Mouse (Mus musculus) mature B cell (primary cell): ENCODE measurements around the gene Etl4.
"Not testable (repeated sequence)": the region's sequence is repeated elsewhere in the genome, so short reads cannot be mapped to it uniquely, and the experiment has no call there.

Source experiments
- in situ Hi-C: fragments of 300-500 bp; cut with MboI; formaldehyde crosslinking; loops from 2 replicates; pipeline ENCODE4 v1.14.3; 2019

Etl4 gene

GRCm38 (mm10) chr2:20654598-20655340, 745.2 kb downstream of the Etl4 start:
- in situ Hi-C loops = no loop called here

DNA sequence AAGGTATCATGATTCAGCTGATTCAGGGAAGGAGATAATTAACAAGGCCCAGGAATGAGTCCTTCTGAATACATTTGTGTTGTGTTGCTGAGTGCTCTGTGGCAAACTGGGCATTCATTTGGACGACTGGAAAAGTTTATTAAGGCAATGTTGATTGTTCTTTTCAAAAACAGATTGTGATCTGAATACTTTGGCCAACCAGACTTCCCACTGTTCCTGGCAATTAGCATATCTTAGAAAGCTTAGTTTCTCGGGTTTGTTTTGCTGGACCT, 745.7 kb downstream of the Etl4 start:
- in situ Hi-C loops = no loop called here

- in situ Hi-C loops = no loop called here
Observed at GRCm38 (mm10) chr2:20657856-20658255, 748.3 kb downstream of the Etl4 start.

GRCm38 (mm10) chr2:20661841-20662240, 752.3 kb downstream of the Etl4 start:
- in situ Hi-C loops = no loop called here

DNA sequence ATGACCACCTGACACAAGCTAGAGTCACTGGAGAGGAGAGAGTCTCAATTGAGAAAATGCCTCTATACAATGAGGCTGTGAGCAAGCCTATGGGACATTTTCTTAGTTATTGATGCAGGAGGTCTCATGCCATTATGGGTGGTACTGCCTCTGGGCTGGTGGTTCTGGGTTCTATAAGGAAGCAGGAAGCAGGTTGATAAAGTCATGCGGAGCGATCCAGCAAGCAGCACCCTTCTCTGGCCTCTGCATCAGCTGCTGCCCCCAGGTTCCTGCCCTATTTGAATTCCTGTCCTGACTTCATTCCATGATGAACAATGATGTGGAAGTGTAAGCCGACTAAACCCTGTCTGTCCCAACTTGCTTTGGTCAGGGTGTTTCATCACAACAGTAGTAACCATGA, 753.1 kb downstream of the Etl4 start:
- in situ Hi-C loops = no loop called here

- in situ Hi-C loops = no loop called here
Observed at GRCm38 (mm10) chr2:20665309-20665971, 755.9 kb downstream of the Etl4 start.

- in situ Hi-C loops = no loop called here
Observed at GRCm38 (mm10) chr2:20666051-20666478, 756.5 kb downstream of the Etl4 start.

GRCm38 (mm10) chr2:20667876-20668275, 758.3 kb downstream of the Etl4 start:
- in situ Hi-C loops = no loop called here

- in situ Hi-C loops = not testable (repeated sequence)
Observed at GRCm38 (mm10) chr2:20668276-20669030, 758.9 kb downstream of the Etl4 start.

DNA sequence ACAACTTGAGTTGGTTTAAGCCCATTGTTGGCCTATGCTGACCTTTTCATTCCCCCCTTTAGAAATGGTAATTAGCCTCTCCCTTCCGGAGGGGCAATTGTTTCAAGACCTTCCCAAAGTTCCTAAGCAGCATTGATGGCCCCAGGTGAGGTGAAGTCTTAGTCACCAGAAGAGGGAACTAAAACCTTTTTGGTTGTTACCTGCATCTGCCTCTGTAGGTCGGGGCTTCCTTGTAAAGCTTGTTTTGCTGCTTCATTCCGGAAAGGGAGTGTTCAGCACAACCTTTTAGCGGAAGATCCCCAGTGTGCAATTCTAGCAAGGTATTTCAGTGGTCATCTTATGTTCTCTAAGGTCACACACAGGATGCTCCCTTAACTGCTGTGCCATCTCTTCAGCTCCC, 759.8 kb downstream of the Etl4 start:
- in situ Hi-C loops = no loop called here

GRCm38 (mm10) chr2:20671546-20672255, 762.1 kb downstream of the Etl4 start:
- in situ Hi-C loops = no loop called here

DNA sequence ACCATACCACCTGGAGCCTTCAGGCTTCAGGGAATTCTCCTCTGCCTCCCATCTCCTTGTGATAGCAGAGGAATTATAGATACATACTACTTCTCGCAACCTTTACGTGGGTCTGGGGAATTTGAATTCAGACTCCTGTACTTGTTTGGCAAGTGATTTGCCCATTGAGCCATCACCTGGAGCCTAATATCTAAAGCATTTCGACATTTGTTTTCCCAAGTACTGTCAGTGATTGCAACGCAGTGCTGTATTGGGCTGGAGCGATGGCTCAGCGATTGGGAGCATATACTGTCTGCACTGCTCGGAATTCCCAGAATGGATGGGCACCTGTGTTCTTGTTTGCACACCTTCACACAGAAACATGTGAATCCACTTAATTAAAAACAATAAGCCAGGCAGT, 762.7 kb downstream of the Etl4 start:
- in situ Hi-C loops = no loop called here

DNA sequence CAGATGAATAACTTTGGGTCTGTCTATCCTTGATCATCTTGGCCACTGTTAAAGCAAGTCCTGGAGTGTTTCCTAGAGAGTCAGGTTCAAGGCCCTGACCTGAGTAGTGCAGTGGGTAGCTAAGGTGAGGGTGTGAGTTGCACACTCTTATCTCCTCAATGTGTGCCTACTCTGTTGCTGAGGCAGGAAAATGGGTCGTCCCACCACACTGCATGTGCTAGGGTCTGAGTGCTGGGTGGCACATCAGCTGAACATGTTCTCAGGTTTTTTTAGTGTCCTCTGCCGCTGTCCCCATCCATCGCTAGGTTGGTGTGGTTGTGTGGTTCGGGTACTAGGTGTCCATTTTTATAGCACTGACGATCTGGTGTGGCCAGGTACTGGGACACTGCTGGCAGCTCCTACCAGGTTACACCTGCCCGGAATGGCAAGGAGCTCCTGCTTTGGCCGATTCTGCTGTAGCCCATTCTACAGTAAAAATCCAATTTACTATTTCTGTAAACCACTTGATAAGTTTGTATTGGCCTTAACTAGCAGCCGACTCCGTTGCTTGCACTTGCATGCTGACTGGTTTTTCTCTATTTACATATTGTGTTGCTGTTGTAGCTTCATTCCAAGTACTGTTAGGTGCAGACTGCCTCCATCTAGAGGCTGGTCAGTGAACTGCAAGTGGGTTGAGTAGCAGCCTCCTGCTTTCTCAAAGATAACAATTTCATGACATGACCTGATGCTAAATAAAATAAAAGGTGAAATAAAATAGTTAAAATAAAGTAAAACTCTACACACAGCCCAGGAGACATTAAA, 763.4 kb downstream of the Etl4 start:
- in situ Hi-C loops = no loop called here

DNA sequence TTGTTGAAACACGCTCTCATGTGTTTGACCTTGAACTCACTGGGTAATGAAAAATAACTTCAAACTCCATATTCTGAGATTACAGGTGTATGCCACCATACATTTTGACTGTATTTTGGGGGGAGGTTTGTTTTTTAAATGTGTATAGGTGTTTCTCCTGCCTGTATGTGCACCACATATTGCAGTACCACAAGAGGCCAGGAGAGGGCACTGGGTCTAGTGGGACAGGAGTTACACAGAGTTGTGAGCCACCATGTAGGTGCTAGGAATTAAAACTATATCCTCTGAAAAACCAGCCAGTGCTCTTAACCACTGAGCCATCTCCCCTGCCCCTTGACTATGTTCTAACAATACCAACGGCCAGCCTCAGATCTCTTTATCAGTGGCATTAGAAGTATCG, 766.8 kb downstream of the Etl4 start:
- in situ Hi-C loops = no loop called here

DNA sequence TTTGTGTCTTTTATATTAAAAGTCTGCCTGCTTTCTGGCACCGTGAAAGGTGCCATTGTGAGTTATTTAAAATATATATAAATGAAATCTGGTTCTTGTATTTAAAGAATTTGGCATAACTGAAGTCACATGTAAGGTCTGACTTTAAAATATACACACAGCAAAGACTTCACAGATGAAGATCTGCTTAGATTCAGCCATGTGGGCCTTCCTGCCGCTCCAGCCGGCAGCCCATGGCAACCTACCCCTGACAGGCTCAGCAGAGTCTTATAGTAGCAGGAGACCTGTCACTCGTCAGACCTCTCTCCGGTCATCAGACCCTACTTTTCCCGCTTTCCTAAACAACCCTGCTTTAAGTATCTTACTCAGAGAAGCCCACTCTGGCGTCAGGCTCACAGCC, 769.2 kb downstream of the Etl4 start:
- in situ Hi-C loops = no loop called here

- in situ Hi-C loops = not testable (repeated sequence)
Observed at GRCm38 (mm10) chr2:20682203-20682602, 772.6 kb downstream of the Etl4 start.

DNA sequence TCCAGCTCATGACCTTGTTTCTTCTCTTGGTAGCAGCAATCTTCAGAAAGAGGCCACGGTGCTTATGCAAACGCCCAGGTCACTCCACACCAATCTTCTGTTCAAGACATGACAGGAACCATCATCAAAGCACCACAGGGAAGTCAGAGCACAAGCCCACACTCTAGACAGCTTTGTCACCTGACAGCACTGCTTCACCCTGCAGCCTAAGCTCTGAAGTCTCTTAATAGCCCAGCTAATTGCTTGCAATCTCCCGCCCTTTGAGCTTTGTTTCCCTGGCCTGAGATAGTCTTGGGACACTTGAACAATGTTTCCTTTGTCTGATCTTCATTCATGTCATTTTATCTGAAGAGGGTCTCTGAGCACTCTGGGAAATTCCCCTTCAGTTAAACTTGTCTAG, 779.8 kb downstream of the Etl4 start:
- in situ Hi-C loops = no loop called here

DNA sequence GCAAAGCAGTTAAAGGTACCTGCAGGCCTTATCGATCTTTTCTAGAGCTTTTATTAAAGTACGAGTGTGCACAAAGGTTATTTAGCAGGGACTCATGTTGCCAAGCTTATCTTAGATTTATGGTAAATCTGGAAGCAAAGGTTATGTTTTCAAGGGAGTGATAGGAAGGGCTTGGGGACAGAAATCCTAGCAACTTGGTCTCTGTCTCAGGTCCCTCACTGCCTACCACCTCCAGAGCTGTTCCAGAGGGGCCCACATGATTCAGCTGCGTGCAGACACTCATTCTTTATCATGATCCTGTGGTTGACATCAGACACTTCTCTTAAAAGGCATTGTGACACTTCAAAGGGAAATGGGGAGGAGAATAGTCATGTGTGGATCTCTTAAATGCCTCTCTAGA, 783.3 kb downstream of the Etl4 start:
- in situ Hi-C loops = no loop called here

DNA sequence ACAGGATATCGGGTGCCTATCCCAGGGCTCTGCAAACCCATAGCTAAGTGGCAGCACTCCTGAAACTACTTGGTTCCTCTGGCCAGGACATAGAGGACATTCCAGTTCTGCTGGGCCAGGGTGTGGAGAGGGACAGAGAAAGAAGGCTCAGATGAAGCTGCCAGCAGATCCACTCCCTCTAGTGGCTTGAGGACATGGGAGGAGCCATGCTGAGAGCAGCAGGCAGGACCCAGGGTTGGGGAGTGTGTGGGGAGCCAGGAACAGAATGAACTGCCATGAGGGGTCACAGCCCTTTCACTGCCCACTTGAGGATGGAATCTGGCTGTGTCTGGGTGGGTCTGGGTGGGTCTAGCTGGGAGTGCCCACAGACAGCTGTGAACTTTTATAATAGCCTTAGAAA, 784.2 kb downstream of the Etl4 start:
- in situ Hi-C loops = no loop called here

GRCm38 (mm10) chr2:20697719-20698118, 788.1 kb downstream of the Etl4 start:
- in situ Hi-C loops = no loop called here

GRCm38 (mm10) chr2:20705110-20705509, 795.5 kb downstream of the Etl4 start:
- in situ Hi-C loops = no loop called here

- in situ Hi-C loops = no loop called here
Observed at GRCm38 (mm10) chr2:20710589-20710988, 801.0 kb downstream of the Etl4 start.
